Mouse (Mus musculus): ENCODE results near the gene Iqschfp. TPM values are rescaled to one million over a fixed set of nuclear protein-coding genes. Genes with fewer than 3 reads are reported as not detected.

The Iqschfp gene
- polyA plus RNA-seq, 1 experiment = 1.2 TPM

GRCm38 (mm10) chr3:68201214-68201613 is 309.2 kb downstream of the Iqschfp start:
- no peak for DNase-seq
- TF ChIP-seq POLR2A (IDR thresholded peaks at IDR 0.05; ENCODE audit: borderline replicate concordance, insufficient read depth, low read length) = no peak
- no peak for TF ChIP-seq CTCF (IDR thresholded peaks at IDR 0.05; ENCODE audit: borderline replicate concordance, insufficient read depth, low read depth, low read length)
- no peak overlapping the region for H3K27ac ChIP-seq (ENCODE audit: insufficient read depth, low read length)
- no peak overlapping the region for H3K4me3 ChIP-seq (replicated peaks; ENCODE audit: insufficient read depth, low read depth, low read length)
- H3K4me1 ChIP-seq (ENCODE audit: control insufficient read depth, insufficient read depth, low read length) = no peaks in the 10 kb centered on the region
- H3K27me3 ChIP-seq (ENCODE audit: control insufficient read depth, insufficient read depth, low read length) = no peaks in the 10 kb centered on the region
- 14% methylated on average over 1 of the region's 1 CpGs for WGBS

GRCm38 (mm10) chr3:68202162-68202902 is 310.3 kb downstream of the Iqschfp start:
- no peak overlapping the region for H3K4me3 ChIP-seq (replicated peaks; ENCODE audit: insufficient read depth, low read depth, low read length)
- no peak for TF ChIP-seq CTCF (IDR thresholded peaks at IDR 0.05; ENCODE audit: borderline replicate concordance, insufficient read depth, low read depth, low read length)
- no peak for TF ChIP-seq POLR2A (IDR thresholded peaks at IDR 0.05; ENCODE audit: borderline replicate concordance, insufficient read depth, low read length)
- WGBS = 69% methylated on average over 4 of the region's 4 CpGs
- no peaks in the 10 kb centered on the region for H3K27me3 ChIP-seq (ENCODE audit: control insufficient read depth, insufficient read depth, low read length)
- no peak for DNase-seq
- H3K27ac ChIP-seq (ENCODE audit: insufficient read depth, low read length) = no peak overlapping the region
- H3K4me1 ChIP-seq (ENCODE audit: control insufficient read depth, insufficient read depth, low read length) = no peaks in the 10 kb centered on the region

GRCm38 (mm10) chr3:68203934-68204467 is 312.0 kb downstream of the Iqschfp start:
- H3K27ac ChIP-seq (ENCODE audit: insufficient read depth, low read length) = no peak overlapping the region
- no peak overlapping the region for H3K4me3 ChIP-seq (replicated peaks; ENCODE audit: insufficient read depth, low read depth, low read length)
- WGBS = 60% methylated on average over 4 of the region's 4 CpGs
- TF ChIP-seq CTCF (IDR thresholded peaks at IDR 0.05; ENCODE audit: borderline replicate concordance, insufficient read depth, low read depth, low read length) = no peak
- no peaks in the 10 kb centered on the region for H3K4me1 ChIP-seq (ENCODE audit: control insufficient read depth, insufficient read depth, low read length)
- no peak for DNase-seq
- no peaks in the 10 kb centered on the region for H3K27me3 ChIP-seq (ENCODE audit: control insufficient read depth, insufficient read depth, low read length)

GRCm38 (mm10) chr3:68210422-68210821 is 318.4 kb downstream of the Iqschfp start:
- no peaks in the 10 kb centered on the region for H3K4me1 ChIP-seq (ENCODE audit: control insufficient read depth, insufficient read depth, low read length)
- WGBS = 27% methylated on average over 4 of the region's 4 CpGs
- DNase-seq = no peak
- no peak overlapping the region for H3K4me3 ChIP-seq (replicated peaks; ENCODE audit: insufficient read depth, low read depth, low read length)
- no peak for TF ChIP-seq POLR2A (IDR thresholded peaks at IDR 0.05; ENCODE audit: borderline replicate concordance, insufficient read depth, low read length)
- no peak for TF ChIP-seq CTCF (IDR thresholded peaks at IDR 0.05; ENCODE audit: borderline replicate concordance, insufficient read depth, low read depth, low read length)
- H3K27me3 ChIP-seq (ENCODE audit: control insufficient read depth, insufficient read depth, low read length) = no peaks in the 10 kb centered on the region
- no peak overlapping the region for H3K27ac ChIP-seq (ENCODE audit: insufficient read depth, low read length)

- no peaks in the 10 kb centered on the region for H3K4me1 ChIP-seq (ENCODE audit: control insufficient read depth, insufficient read depth, low read length)
- TF ChIP-seq POLR2A (IDR thresholded peaks at IDR 0.05; ENCODE audit: borderline replicate concordance, insufficient read depth, low read length) = no peak
- TF ChIP-seq CTCF (IDR thresholded peaks at IDR 0.05; ENCODE audit: borderline replicate concordance, insufficient read depth, low read depth, low read length) = no peak
- DNase-seq = no peak
- WGBS = 98% methylated on average over 3 of the region's 3 CpGs
- no peak overlapping the region for H3K4me3 ChIP-seq (replicated peaks; ENCODE audit: insufficient read depth, low read depth, low read length)
- H3K27me3 ChIP-seq (ENCODE audit: control insufficient read depth, insufficient read depth, low read length) = no peaks in the 10 kb centered on the region
- no peak overlapping the region for H3K27ac ChIP-seq (ENCODE audit: insufficient read depth, low read length)
Measured at GRCm38 (mm10) chr3:68221452-68221851, 329.4 kb downstream of the Iqschfp start.

- Histone ChIP-seq H3K27me3 (ENCODE audit: control insufficient read depth, insufficient read depth, low read length) (no peaks in the 10 kb centered on the region), H3K4me3 (replicated peaks; ENCODE audit: insufficient read depth, low read depth, low read length) (no peak overlapping the region), H3K4me1 (ENCODE audit: control insufficient read depth, insufficient read depth, low read length) (no peaks in the 10 kb centered on the region), H3K27ac (ENCODE audit: insufficient read depth, low read length) (no peak overlapping the region)
- TF ChIP-seq POLR2A (IDR thresholded peaks at IDR 0.05; ENCODE audit: borderline replicate concordance, insufficient read depth, low read length) = no peak
- no peak for TF ChIP-seq CTCF (IDR thresholded peaks at IDR 0.05; ENCODE audit: borderline replicate concordance, insufficient read depth, low read depth, low read length)
- DNase-seq = no peak
- WGBS = 97% methylated on average over 2 of the region's 2 CpGs
Measured at GRCm38 (mm10) chr3:68239887-68240286, 347.9 kb downstream of the Iqschfp start.

GRCm38 (mm10) chr3:68243239-68243638 is 351.2 kb downstream of the Iqschfp start:
- no peak for TF ChIP-seq CTCF (IDR thresholded peaks at IDR 0.05; ENCODE audit: borderline replicate concordance, insufficient read depth, low read depth, low read length)
- no peak for TF ChIP-seq POLR2A (IDR thresholded peaks at IDR 0.05; ENCODE audit: borderline replicate concordance, insufficient read depth, low read length)
- DNase-seq = no peak
- Histone ChIP-seq H3K4me1 (ENCODE audit: control insufficient read depth, insufficient read depth, low read length) (no peaks in the 10 kb centered on the region), H3K4me3 (replicated peaks; ENCODE audit: insufficient read depth, low read depth, low read length) (no peak overlapping the region), H3K27me3 (ENCODE audit: control insufficient read depth, insufficient read depth, low read length) (no peaks in the 10 kb centered on the region), H3K27ac (ENCODE audit: insufficient read depth, low read length) (no peak overlapping the region)
- 50% methylated on average over 3 of the region's 3 CpGs for WGBS

GRCm38 (mm10) chr3:68246154-68246553 is 354.1 kb downstream of the Iqschfp start:
- TF ChIP-seq CTCF (IDR thresholded peaks at IDR 0.05; ENCODE audit: borderline replicate concordance, insufficient read depth, low read depth, low read length) (no peak), POLR2A (IDR thresholded peaks at IDR 0.05; ENCODE audit: borderline replicate concordance, insufficient read depth, low read length) (no peak)
- H3K4me3 ChIP-seq (replicated peaks; ENCODE audit: insufficient read depth, low read depth, low read length) = no peak overlapping the region
- WGBS = 29% methylated on average over 4 of the region's 4 CpGs
- H3K4me1 ChIP-seq (ENCODE audit: control insufficient read depth, insufficient read depth, low read length) = no peaks in the 10 kb centered on the region
- no peaks in the 10 kb centered on the region for H3K27me3 ChIP-seq (ENCODE audit: control insufficient read depth, insufficient read depth, low read length)
- DNase-seq = no peak
- H3K27ac ChIP-seq (ENCODE audit: insufficient read depth, low read length) = no peak overlapping the region
